Mouse (Mus musculus) kidney, postnatal 0 days (tissue): Measurements from ENCODE around the gene Pid1. TPM values are rescaled to one million over a fixed set of nuclear protein-coding genes. Genes with fewer than 3 reads are reported as not detected.

Experiments used
- ATAC-seq: fragments of 200-750 bp; cut with Nextera tagmentation; replicated peaks from 2 replicates; pipeline ENCODE4 v1.8.0; 2017; ENCODE audit warnings: low read depth, moderate number of reproducible peaks, moderate TSS enrichment, moderate library complexity; ENCODE audit not compliant: low FRiP score
- DNase-seq: peaks from one replicate; pipeline ENCODE4 v3.0.0-alpha.2; 2016; ENCODE audit warnings: low spot score
- H3K27ac ChIP-seq: fragments of 300-500 bp; sonication (generic); 2 replicates; pipeline ENCODE4 v1.5.1; 2014; ENCODE audit warnings: mild to moderate bottlenecking
- H3K27me3 ChIP-seq: fragments of 300-500 bp; sonication (generic); 2 replicates; pipeline ENCODE4 v1.6.1; 2014; ENCODE audit warnings: low read length, mixed read lengths; ENCODE audit not compliant: insufficient read depth
- H3K36me3 ChIP-seq: fragments of 300-500 bp; sonication (generic); 2 replicates; pipeline ENCODE4 v1.6.1; 2014; ENCODE audit warnings: low read length, mixed read lengths; ENCODE audit not compliant: insufficient read depth
- H3K4me1 ChIP-seq: fragments of 300-500 bp; sonication (generic); replicated peaks from 2 replicates; pipeline ENCODE4 v1.6.1; 2014; ENCODE audit warnings: antibody characterized with exemption, low read length, mixed read lengths; ENCODE audit not compliant: insufficient read depth
- H3K4me2 ChIP-seq: fragments of 300-500 bp; sonication (generic); 2 replicates; pipeline ENCODE4 v1.6.1; 2014; ENCODE audit warnings: mild to moderate bottlenecking, low read length, moderate library complexity, mixed read lengths
- H3K4me3 ChIP-seq: fragments of 300-500 bp; sonication (generic); replicated peaks from 2 replicates; pipeline ENCODE4 v1.5.1; 2014; ENCODE audit warnings: low read depth, low read length
- H3K9ac ChIP-seq: fragments of 300-500 bp; sonication (generic); 2 replicates; pipeline ENCODE4 v1.6.1; 2014; ENCODE audit warnings: low read depth, low read length
- H3K9me3 ChIP-seq: fragments of 300-500 bp; sonication (generic); replicated peaks from 2 replicates; pipeline ENCODE4 v1.6.1; 2016; ENCODE audit warnings: low read length, inconsistent platforms, mixed read lengths
- CTCF ChIP-seq: IDR thresholded peaks from 2 replicates; pipeline ENCODE4 v1.5.1; 2016; ENCODE audit warnings: antibody characterized with exemption, low read depth, mild to moderate bottlenecking, moderate library complexity
- WGBS: fragments of 180-500 bp; shearing (Covaris S2); extraction: QIAGEN DNeasy Blood & Tissue Kit; methylation state at CpG from one replicate; pipeline ENCODE4 v1.1.7; 2014; 5-methylcytosine and 5-hydroxymethylcytosine counted together
- polyA plus RNA-seq: library from polyadenylated mRNA; unstranded; fragments of >200 nt; fragmentation: Nextera tagmentation; extraction: Ambion mirVana; gene quantifications from 2 replicates; pipeline ENCODE4 v1.2.1, GENCODE M21; 2015

Pid1 gene
- polyA plus RNA-seq, 1 experiment from 2014 or later, result 21.2 TPM

GRCm38 (mm10) chr1:84302788-84303187, 61.2 kb downstream of the Pid1 start:
- no peak for ATAC-seq
- Histone ChIP-seq H3K27ac (no peak overlapping the region), H3K4me3 (no peak overlapping the region)

GRCm38 (mm10) chr1:84299719-84300118, 64.3 kb downstream of the Pid1 start:
- DNase-seq (no peak), ATAC-seq (no peak)
- Histone ChIP-seq H3K4me2 (no peak overlapping the region), H3K27ac (no peak overlapping the region), H3K9ac (no peak overlapping the region), H3K4me3 (no peak overlapping the region), H3K9me3 (no peaks in the 10 kb centered on the region), H3K27me3 (no peaks in the 10 kb centered on the region), H3K36me3 (no peaks in the 10 kb centered on the region), H3K4me1 (no peaks in the 10 kb centered on the region)
- WGBS, result 89% methylated on average over 1 of the region's 1 CpGs
- TF ChIP-seq CTCF, result no peak

More at GRCm38 (mm10) chr1:84302788-84303187, 61.2 kb downstream of the Pid1 start:
- 66% methylated on average over 3 of the region's 3 CpGs for WGBS
- H3K4me1 ChIP-seq, result no peaks in the 10 kb centered on the region
- no peaks in the 10 kb centered on the region for H3K27me3 ChIP-seq
- H3K36me3 ChIP-seq, result no peaks in the 10 kb centered on the region
- TF ChIP-seq CTCF, result no peak
- DNase-seq, result no peak
- H3K9me3 ChIP-seq, result no peaks in the 10 kb centered on the region
- H3K9ac ChIP-seq, result no peak overlapping the region
- no peak overlapping the region for H3K4me2 ChIP-seq

- DNase-seq (peak; percentile 73), ATAC-seq (no peak; the same call in 1 of the 2 replicates)
- WGBS, result 32% methylated on average over 6 of the region's 6 CpGs
- Histone ChIP-seq H3K36me3 (no peaks in the 10 kb centered on the region), H3K4me2 (no peak overlapping the region), H3K4me3 (no peak overlapping the region), H3K4me1 (no peaks in the 10 kb centered on the region), H3K27ac (no peak overlapping the region), H3K27me3 (peaks cover 7% of the 10 kb centered on the region; the same call in 1 of the 2 replicates), H3K9ac (no peak overlapping the region), H3K9me3 (no peaks in the 10 kb centered on the region)
- peak; percentile 80 for TF ChIP-seq CTCF
Observed at GRCm38 (mm10) chr1:84286682-84287111, 77.3 kb downstream of the Pid1 start.

- TF ChIP-seq CTCF, result no peak
- no peak for DNase-seq
- Histone ChIP-seq H3K9ac (no peak overlapping the region), H3K27ac (no peak overlapping the region), H3K4me2 (no peak overlapping the region), H3K4me3 (no peak overlapping the region), H3K36me3 (no peaks in the 10 kb centered on the region), H3K27me3 (peaks cover 7% of the 10 kb centered on the region; the same call in 1 of the 2 replicates), H3K4me1 (no peaks in the 10 kb centered on the region), H3K9me3 (no peaks in the 10 kb centered on the region)
- ATAC-seq, result no peak
- WGBS, result 93% methylated on average over 7 of the region's 7 CpGs
Observed at GRCm38 (mm10) chr1:84285620-84286019, 78.4 kb downstream of the Pid1 start.

GRCm38 (mm10) chr1:84284293-84285068, 79.5 kb downstream of the Pid1 start:
- ATAC-seq, result peak; percentile 78
- 0 out of 2 replicates have a peak, but pooled peaks have one; percentile 8 for TF ChIP-seq CTCF
- peak overlapping the region; percentile 89 for H3K4me2 ChIP-seq
- peak overlapping the region; percentile 44; the same call in 1 of the 2 replicates for H3K9ac ChIP-seq
- H3K9me3 ChIP-seq, result no peaks in the 10 kb centered on the region
- H3K4me1 ChIP-seq, result no peaks in the 10 kb centered on the region
- H3K27ac ChIP-seq, result peak overlapping the region; percentile 5; the same call in 1 of the 2 replicates
- peak overlapping the region; percentile 54 for H3K4me3 ChIP-seq
- DNase-seq, result peak; percentile 56
- peaks cover 7% of the 10 kb centered on the region; the same call in 1 of the 2 replicates for H3K27me3 ChIP-seq
- H3K36me3 ChIP-seq, result no peaks in the 10 kb centered on the region
- 4% methylated on average over 48 of the region's 53 CpGs for WGBS

GRCm38 (mm10) chr1:84283119-84283518, 80.9 kb downstream of the Pid1 start:
- no peaks in the 10 kb centered on the region for H3K4me1 ChIP-seq
- 4% methylated on average over 2 of the region's 2 CpGs for WGBS
- no peak for ATAC-seq
- H3K4me2 ChIP-seq, result peak overlapping the region; percentile 89
- H3K27ac ChIP-seq, result no peak overlapping the region
- TF ChIP-seq CTCF, result peak; percentile 45
- H3K9ac ChIP-seq, result no peak overlapping the region
- H3K27me3 ChIP-seq, result peaks cover 7% of the 10 kb centered on the region; the same call in 1 of the 2 replicates
- no peaks in the 10 kb centered on the region for H3K36me3 ChIP-seq
- peak overlapping the region; percentile 54 for H3K4me3 ChIP-seq
- no peaks in the 10 kb centered on the region for H3K9me3 ChIP-seq
- peak; percentile 73 for DNase-seq
